Mouse (Mus musculus): ENCODE measurements at regions not wholly inside any gene's neighbourhood (a gene's known extent, or its start where the extent isn't known, plus 50 kb on each side); places are given as distances from the start of the nearest gene placed in this dataset.

DNA sequence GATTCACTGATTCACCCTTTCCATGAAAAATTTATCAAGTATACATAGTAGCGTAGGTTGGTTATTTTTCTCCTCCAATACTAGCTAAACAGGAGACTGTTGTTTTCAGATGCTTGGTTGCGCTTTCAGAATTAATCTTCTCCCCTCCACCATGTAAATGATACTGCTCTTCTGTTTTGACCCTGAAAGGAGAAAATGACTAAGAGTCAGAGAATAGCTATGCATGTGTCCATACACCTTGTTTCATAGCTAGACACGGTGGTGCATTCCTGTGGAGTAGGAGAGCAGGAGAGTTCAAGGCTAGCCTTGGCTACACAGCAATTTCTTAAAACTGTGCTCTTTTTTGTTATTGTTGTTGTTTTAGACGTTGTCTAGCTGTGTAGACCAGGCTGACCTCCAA lies 62.8 kb upstream of the Foxn3 start:
- TF ChIP-seq CTCF (IDR thresholded peaks at IDR 0.05; ENCODE audit: control insufficient read depth, insufficient read depth, insufficient read length) = no peak
- no peak for TF ChIP-seq USF1 (IDR thresholded peaks at IDR 0.05; ENCODE audit: low read depth)
- no peak for TF ChIP-seq MYOD1 (IDR thresholded peaks at IDR 0.05; ENCODE audit: control insufficient read depth, insufficient read length, low read depth)

Data from C2C12 (cell line).